Mouse (Mus musculus) C2C12 (cell line): ENCODE results near the gene Plpp4. TPM values are rescaled to one million over a fixed set of nuclear protein-coding genes. Genes with fewer than 3 reads are reported as not detected.

Experiments
- H3K27me3 ChIP-seq: one replicate; pipeline ENCODE4 v1.6.1; 2011; ENCODE audit not compliant: control insufficient read depth, insufficient read depth, insufficient read length
- H3K36me3 ChIP-seq: one replicate; pipeline ENCODE4 v1.6.1; 2011; ENCODE audit not compliant: control insufficient read depth, insufficient read depth
- H3K4me3 ChIP-seq: one replicate; pipeline ENCODE4 v1.5.1; 2011; ENCODE audit warnings: mild to moderate bottlenecking, control low read depth; ENCODE audit not compliant: poor library complexity, insufficient read depth, severe bottlenecking
- H3K79me2 ChIP-seq: one replicate; pipeline ENCODE4 v1.6.1; 2011; ENCODE audit not compliant: control insufficient read depth, insufficient read depth
- H3K79me3 ChIP-seq: one replicate; pipeline ENCODE4 v1.6.1; 2011; ENCODE audit warnings: low read depth, control low read depth
- H3ac ChIP-seq: one replicate; pipeline ENCODE3; 2011; ENCODE audit warnings: low read depth; ENCODE audit not compliant: control insufficient read depth, insufficient read length
- CEBPB ChIP-seq: IDR thresholded peaks from one replicate; pipeline ENCODE4 v1.6.1; 2011; ENCODE audit warnings: low read depth, mild to moderate bottlenecking, control low read depth, moderate library complexity
- CTCF ChIP-seq: IDR thresholded peaks from one replicate; pipeline ENCODE4 v1.5.1; 2011; ENCODE audit not compliant: control insufficient read depth, insufficient read depth, insufficient read length
- FOSL1 ChIP-seq: IDR thresholded peaks from one replicate; pipeline ENCODE4 v1.8.0; 2011; ENCODE audit warnings: mild to moderate bottlenecking, low read length; ENCODE audit not compliant: poor library complexity, insufficient read depth, severe bottlenecking
- MAX ChIP-seq: IDR thresholded peaks from one replicate; pipeline ENCODE4 v1.6.1; 2011; ENCODE audit warnings: mild to moderate bottlenecking, control low read depth
- MYOD1 ChIP-seq: IDR thresholded peaks from one replicate; pipeline ENCODE4 v1.6.1; 2011; ENCODE audit warnings: low read depth; ENCODE audit not compliant: control insufficient read depth, insufficient read length
- MYOG ChIP-seq: IDR thresholded peaks from one replicate; pipeline ENCODE4 v1.6.1; 2011; ENCODE audit not compliant: control insufficient read depth, insufficient read length; ENCODE audit errors: extremely low read depth
- USF1 ChIP-seq: IDR thresholded peaks from one replicate; pipeline ENCODE4 v1.6.1; 2011; ENCODE audit warnings: low read depth, mild to moderate bottlenecking, control low read depth, moderate library complexity
- polyA plus RNA-seq: library from polyadenylated mRNA; unstranded; fragments of >200 nt; fragmentation: generic; extraction: Trizol; gene quantifications from one replicate; pipeline ENCODE4 v1.2.1, GENCODE M21; 2012; ENCODE audit warnings: missing spikeins

The Plpp4 gene
- polyA plus RNA-seq, 1 experiment: not detected

GRCm38 (mm10) chr7:129402695-129403364, 146.0 kb downstream of the Plpp4 start:
- no peak for TF ChIP-seq CEBPB
- no peak for TF ChIP-seq MYOG
- TF ChIP-seq USF1: no peak
- no peaks in the 10 kb centered on the region for H3K79me3 ChIP-seq
- no peak overlapping the region for H3K4me3 ChIP-seq
- no peak overlapping the region for H3ac ChIP-seq
- no peaks in the 10 kb centered on the region for H3K27me3 ChIP-seq
- no peaks in the 10 kb centered on the region for H3K36me3 ChIP-seq
- no peaks in the 10 kb centered on the region for H3K79me2 ChIP-seq

GRCm38 (mm10) chr7:129406069-129406468, 149.2 kb downstream of the Plpp4 start:
- TF ChIP-seq MYOG: no peak
- TF ChIP-seq CTCF: no peak
- TF ChIP-seq CEBPB: no peak
- TF ChIP-seq MAX: no peak
- no peak for TF ChIP-seq MYOD1
- no peak for TF ChIP-seq USF1
- no peak for TF ChIP-seq FOSL1
- no peak overlapping the region for H3ac ChIP-seq

GRCm38 (mm10) chr7:129412695-129413094, 155.9 kb downstream of the Plpp4 start:
- Histone ChIP-seq H3K79me3 (no peaks in the 10 kb centered on the region), H3K4me3 (no peak overlapping the region), H3K27me3 (no peaks in the 10 kb centered on the region), H3ac (no peak overlapping the region), H3K79me2 (no peaks in the 10 kb centered on the region), H3K36me3 (no peaks in the 10 kb centered on the region)
- TF ChIP-seq CEBPB (no peak), MYOG (no peak), MAX (no peak)

More at GRCm38 (mm10) chr7:129406069-129406468, 149.2 kb downstream of the Plpp4 start:
- Histone ChIP-seq H3K36me3 (no peaks in the 10 kb centered on the region), H3K27me3 (no peaks in the 10 kb centered on the region), H3K79me2 (no peaks in the 10 kb centered on the region), H3K79me3 (no peaks in the 10 kb centered on the region), H3K4me3 (no peak overlapping the region)

GRCm38 (mm10) chr7:129415179-129415578, 158.3 kb downstream of the Plpp4 start:
- Histone ChIP-seq H3K36me3 (no peaks in the 10 kb centered on the region), H3K79me3 (no peaks in the 10 kb centered on the region), H3ac (no peak overlapping the region), H3K27me3 (no peaks in the 10 kb centered on the region), H3K79me2 (no peaks in the 10 kb centered on the region), H3K4me3 (no peak overlapping the region)
- no peak for TF ChIP-seq MYOG
- no peak for TF ChIP-seq FOSL1
- TF ChIP-seq MYOD1: no peak
- no peak for TF ChIP-seq CEBPB
- no peak for TF ChIP-seq CTCF
- no peak for TF ChIP-seq MAX
- no peak for TF ChIP-seq USF1

GRCm38 (mm10) chr7:129421181-129421580, 164.3 kb downstream of the Plpp4 start:
- Histone ChIP-seq H3K4me3 (no peak overlapping the region), H3ac (no peak overlapping the region), H3K79me3 (no peaks in the 10 kb centered on the region), H3K79me2 (no peaks in the 10 kb centered on the region), H3K27me3 (no peaks in the 10 kb centered on the region), H3K36me3 (no peaks in the 10 kb centered on the region)
- TF ChIP-seq MYOD1 (no peak), MYOG (no peak), USF1 (no peak), CTCF (no peak), MAX (no peak), CEBPB (no peak), FOSL1 (no peak)

- Histone ChIP-seq H3ac (no peak overlapping the region), H3K36me3 (no peaks in the 10 kb centered on the region), H3K79me2 (no peaks in the 10 kb centered on the region), H3K79me3 (no peaks in the 10 kb centered on the region), H3K27me3 (no peaks in the 10 kb centered on the region), H3K4me3 (no peak overlapping the region)
- TF ChIP-seq MYOD1 (no peak), CTCF (no peak), MYOG (no peak), FOSL1 (no peak), CEBPB (no peak), USF1 (no peak), MAX (no peak)
Observed at GRCm38 (mm10) chr7:129425554-129425953, 168.7 kb downstream of the Plpp4 start.
